Comparison of ENCODE assay signal across 8 mouse cellular contexts in genomic region chr11:75212031-75212667, GRCm38 (mm10). TPM values are rescaled to one million over a fixed set of nuclear protein-coding genes. Genes with fewer than 3 reads are reported as not detected.
DNase-seq lines count a peak whose midpoint lies in the region; ATAC-seq and TF ChIP-seq lines count a peak whose summit lies in the region.

No protein-coding gene starts in this region.

- H3K4me2 ChIP-seq in kidney, embryonic 14.5 days (replicated peaks; ENCODE audit: low read depth, low read length): no peak overlapping the region
- peak overlapping the region; percentile 29; the same call in 1 of the 2 replicates for H3K4me2 ChIP-seq in midbrain, embryonic 16.5 days (ENCODE audit: low read length)

- DNase-seq in liver, adult 2 months (ENCODE audit: extremely low read depth, low read depth, low spot score): peak; percentile 49
- DNase-seq in liver: no peak
- DNase-seq in cerebellum, adult 8-10 months: peak; percentile 54
- peak; percentile 54 to 66 for DNase-seq in heart, adult 18-20 months

- TF ChIP-seq POLR2A in liver, adult 2 months (IDR thresholded peaks at IDR 0.05; ENCODE audit: extremely low read depth, insufficient read depth, low read length): no peak

- H3K27ac ChIP-seq in liver, adult 2 months (replicated peaks; ENCODE audit: insufficient read depth, low read depth, low read length): peak overlapping the region; percentile 18; the same call in 1 of the 2 replicates
- H3K27ac ChIP-seq in kidney, embryonic 14.5 days (ENCODE audit: low read depth, low read length): peak overlapping the region; percentile 5; the same call in 1 of the 2 replicates
- peak overlapping the region; percentile 88 for H3K27ac ChIP-seq in midbrain, embryonic 16.5 days (ENCODE audit: low read length)

- no peaks in the 10 kb centered on the region for H3K27me3 ChIP-seq in liver, adult 2 months (ENCODE audit: control insufficient read depth, insufficient read depth, low read length)
- H3K27me3 ChIP-seq in kidney, embryonic 14.5 days (ENCODE audit: control insufficient read depth, insufficient read depth, low read length): no peaks in the 10 kb centered on the region
- H3K27me3 ChIP-seq in midbrain, embryonic 16.5 days (ENCODE audit: control insufficient read depth, insufficient read depth, low read depth, low read length): no peaks in the 10 kb centered on the region

- H3K36me3 ChIP-seq in liver, adult 2 months (ENCODE audit: control insufficient read depth, insufficient read depth, low read length): no peaks in the 10 kb centered on the region
- no peaks in the 10 kb centered on the region for H3K36me3 ChIP-seq in kidney, embryonic 14.5 days (ENCODE audit: control insufficient read depth, insufficient read depth, low read length)
- no peaks in the 10 kb centered on the region for H3K36me3 ChIP-seq in midbrain, embryonic 16.5 days (ENCODE audit: control insufficient read depth, insufficient read depth, low read length)

- peak overlapping the region; percentile 28; the same call in 1 of the 2 replicates for H3K9ac ChIP-seq in liver, adult 2 months (ENCODE audit: low read depth, low read length)
- no peak overlapping the region for H3K9ac ChIP-seq in kidney, embryonic 14.5 days (ENCODE audit: low read depth, low read length)
- H3K9ac ChIP-seq in midbrain, embryonic 16.5 days (ENCODE audit: low read depth, low read length): peak overlapping the region; percentile 34; the same call in 1 of the 2 replicates

- H3K79me2 ChIP-seq in liver, adult 2 months (ENCODE audit: control insufficient read depth, insufficient read depth, low read length): peaks cover 15% of the 10 kb centered on the region; the same call in 1 of the 2 replicates

- TF ChIP-seq CTCF in liver, adult 2 months (IDR thresholded peaks at IDR 0.05; ENCODE audit: low read depth, low read length): 0 out of 2 replicates have a peak, but pooled peaks have one; percentile 12

- H3K4me1 ChIP-seq in liver, adult 2 months (ENCODE audit: control insufficient read depth, insufficient read depth, low read length): peaks cover 35% of the 10 kb centered on the region
- H3K4me1 ChIP-seq in kidney, embryonic 14.5 days (ENCODE audit: control insufficient read depth, insufficient read depth, low read length): peaks cover 20% of the 10 kb centered on the region
- H3K4me1 ChIP-seq in midbrain, embryonic 16.5 days (ENCODE audit: control insufficient read depth, insufficient read depth, low read length): peaks cover 71% of the 10 kb centered on the region

- no peaks in the 10 kb centered on the region for H3K9me3 ChIP-seq in kidney, embryonic 14.5 days (ENCODE audit: control insufficient read depth, low read length)
- no peaks in the 10 kb centered on the region for H3K9me3 ChIP-seq in midbrain, embryonic 16.5 days (replicated peaks; ENCODE audit: control insufficient read depth, low read length, poor library complexity, severe bottlenecking)

- 41% methylated on average over 8 of the region's 8 CpGs for WGBS in liver, adult 2 months
- 62% methylated on average over 8 of the region's 8 CpGs for WGBS in kidney, embryonic 14.5 days
- WGBS in midbrain, embryonic 16.5 days: 31% methylated on average over 8 of the region's 8 CpGs

- H3K4me3 ChIP-seq in liver, adult 2 months (ENCODE audit: insufficient read depth, low read depth, low read length): no peak overlapping the region
- H3K4me3 ChIP-seq in kidney, embryonic 14.5 days (ENCODE audit: low read length): no peak overlapping the region
- H3K4me3 ChIP-seq in midbrain, embryonic 16.5 days (ENCODE audit: low read depth, low read length): no peak overlapping the region

- no peak for ATAC-seq in kidney, embryonic 14.5 days (ENCODE audit: low FRiP score, low TSS enrichment)
- ATAC-seq in midbrain, embryonic 16.5 days: peak; percentile 20; the same call in 1 of the 2 replicates
- no peak for ATAC-seq in erythroblast, adult 5-6 weeks (replicated peaks; ENCODE audit: low FRiP score, poor library complexity, severe bottlenecking)
- ATAC-seq in CD4-positive, CD25-positive, alpha-beta regulatory T cell, adult 4 months: no peak

RNA-seq across cellular contexts. Expression of gene Rtn4rl1, which starts 18.6 kb away (rescaled TPM):
- total RNA-seq in liver, adult 2 months (2014; rRNA removed): 1.3 and 2.4 TPM in 2 replicates
- polyA plus RNA-seq in liver, adult 2 months (2012; rRNA removed): 9.5 and 10.0 TPM in 2 replicates
- total RNA-seq in heart, adult 18-20 months (2021): 1 to 10 TPM; 5.7 TPM
- polyA plus RNA-seq in kidney, embryonic 14.5 days (2014; fragmentation: Nextera tagmentation; extraction: Ambion mirVana): 2.7 and 4.2 TPM in 2 replicates
- 17.8 and 19.7 TPM in 2 replicates for polyA plus RNA-seq in midbrain, embryonic 16.5 days (2015; fragmentation: Nextera tagmentation; extraction: Ambion mirVana)
- total RNA-seq in erythroblast, adult 5-6 weeks (2015; ENCODE audit: low replicate concordance): not detected in 2 replicates
- total RNA-seq in erythroblast, adult 5-6 weeks (2017; ENCODE audit: low replicate concordance): not detected in 2 replicates
- 1 to 10 TPM; 1.5 to 1.8 TPM for polyA plus RNA-seq in CD4-positive, CD25-positive, alpha-beta regulatory T cell, adult 4 months (2017; shearing (Covaris generic))

RNA-seq across cellular contexts. Expression of gene Dph1, which starts 21.1 kb away (rescaled TPM):
- total RNA-seq in liver, adult 2 months (2014; rRNA removed): 11.3 and 14.2 TPM in 2 replicates
- polyA plus RNA-seq in liver, adult 2 months (2012; rRNA removed): 49.1 and 53.5 TPM in 2 replicates
- total RNA-seq in heart, adult 18-20 months (2021): 1 to 10 TPM; 8.7 to 9.8 TPM
- 25.7 and 29.2 TPM in 2 replicates for polyA plus RNA-seq in kidney, embryonic 14.5 days (2014; fragmentation: Nextera tagmentation; extraction: Ambion mirVana)
- 12.5 and 14.0 TPM in 2 replicates for polyA plus RNA-seq in midbrain, embryonic 16.5 days (2015; fragmentation: Nextera tagmentation; extraction: Ambion mirVana)
- total RNA-seq in erythroblast, adult 5-6 weeks (2015; ENCODE audit: low replicate concordance): 0.58 and 4.2 TPM in 2 replicates
- total RNA-seq in erythroblast, adult 5-6 weeks (2017; ENCODE audit: low replicate concordance): 3.6 and 4.5 TPM in 2 replicates
- polyA plus RNA-seq in CD4-positive, CD25-positive, alpha-beta regulatory T cell, adult 4 months (2017; shearing (Covaris generic)): 10 to 100 TPM; 11.0 to 20.6 TPM

RNA-seq across cellular contexts. Expression of gene Ovca2, which starts 33.5 kb away (rescaled TPM):
- total RNA-seq in liver, adult 2 months (2014; rRNA removed): 6.7 and 6.9 TPM in 2 replicates
- 5.7 and 8.0 TPM in 2 replicates for polyA plus RNA-seq in liver, adult 2 months (2012; rRNA removed)
- 1 to 10 TPM; 5.5 to 7.0 TPM for total RNA-seq in heart, adult 18-20 months (2021)
- 33.3 and 33.4 TPM in 2 replicates for polyA plus RNA-seq in kidney, embryonic 14.5 days (2014; fragmentation: Nextera tagmentation; extraction: Ambion mirVana)
- 13.3 and 14.5 TPM in 2 replicates for polyA plus RNA-seq in midbrain, embryonic 16.5 days (2015; fragmentation: Nextera tagmentation; extraction: Ambion mirVana)
- 1.9 and 6.7 TPM in 2 replicates for total RNA-seq in erythroblast, adult 5-6 weeks (2015; ENCODE audit: low replicate concordance)
- total RNA-seq in erythroblast, adult 5-6 weeks (2017; ENCODE audit: low replicate concordance): 4.6 and 5.7 TPM in 2 replicates
- 10 to 100 TPM; 19.2 to 29.4 TPM for polyA plus RNA-seq in CD4-positive, CD25-positive, alpha-beta regulatory T cell, adult 4 months (2017; shearing (Covaris generic))

RNA-seq across cellular contexts. Expression of gene Hic1, which starts 42.8 kb away (rescaled TPM):
- 1.1 and 1.8 TPM in 2 replicates for total RNA-seq in liver, adult 2 months (2014; rRNA removed)
- polyA plus RNA-seq in liver, adult 2 months (2012; rRNA removed): 3.8 and 4.3 TPM in 2 replicates
- total RNA-seq in heart, adult 18-20 months (2021): 10 to 100 TPM in 1 of 2 experiments, 1 to 10 TPM in 1; 6.6 to 11.5 TPM
- polyA plus RNA-seq in kidney, embryonic 14.5 days (2014; fragmentation: Nextera tagmentation; extraction: Ambion mirVana): 16.9 and 26.6 TPM in 2 replicates
- 1.3 and 1.8 TPM in 2 replicates for polyA plus RNA-seq in midbrain, embryonic 16.5 days (2015; fragmentation: Nextera tagmentation; extraction: Ambion mirVana)
- total RNA-seq in erythroblast, adult 5-6 weeks (2015; ENCODE audit: low replicate concordance): not detected in 2 replicates
- not detected in 2 replicates for total RNA-seq in erythroblast, adult 5-6 weeks (2017; ENCODE audit: low replicate concordance)
- under 1 TPM in 1 of 2 experiments, not detected in 1; 0.36 TPM for polyA plus RNA-seq in CD4-positive, CD25-positive, alpha-beta regulatory T cell, adult 4 months (2017; shearing (Covaris generic))

Comparison
In these comparisons a context has a peak if more than half of its experiments do, and no peak if none do; other contexts are left out.
1. H3K27ac ChIP-seq: peak in every context shown above with its lines; median percentile 88 in midbrain, embryonic 16.5 days; 18 in liver, adult 2 months; 5 in kidney, embryonic 14.5 days.